Mouse (Mus musculus): Measurements from ENCODE around the gene Braf.

Gene Braf

GRCm38 (mm10) chr6:39606862-39607261 is 118.4 kb downstream of the Braf start:
- DNase-seq (ENCODE audit: low spot score), result no peak

- DNase-seq (ENCODE audit: low spot score), result peak; percentile 18
Measured at GRCm38 (mm10) chr6:39606056-39606455, 119.2 kb downstream of the Braf start.

- DNase-seq (ENCODE audit: low spot score), result no peak
Measured at GRCm38 (mm10) chr6:39604565-39604964, 120.7 kb downstream of the Braf start.

GRCm38 (mm10) chr6:39601828-39602227 is 123.4 kb downstream of the Braf start:
- no peak for DNase-seq (ENCODE audit: low spot score)

GRCm38 (mm10) chr6:39600851-39601250 is 124.4 kb downstream of the Braf start:
- no peak for DNase-seq (ENCODE audit: low spot score)

GRCm38 (mm10) chr6:39592401-39593214 is 132.7 kb downstream of the Braf start, which contains the start of gene Ndufb2:
Gene Ndufb2 (plus strand): TSS chr6:39592574.
- peak; percentile 98 for DNase-seq (ENCODE audit: low spot score)

- DNase-seq (ENCODE audit: low spot score), result peak; percentile 51
Measured at GRCm38 (mm10) chr6:39591481-39591880, 133.8 kb downstream of the Braf start.

GRCm38 (mm10) chr6:39585517-39585916 is 139.7 kb downstream of the Braf start, which contains the start of gene Gm42420:
Gene Gm42420 (plus strand): TSS chr6:39585753.
- DNase-seq (ENCODE audit: low spot score), result no peak

GRCm38 (mm10) chr6:39581087-39581784 is 144.0 kb downstream of the Braf start:
- no peak for DNase-seq (ENCODE audit: low spot score)

- DNase-seq (ENCODE audit: low spot score), result no peak
Measured at GRCm38 (mm10) chr6:39580558-39580957, 144.7 kb downstream of the Braf start.

GRCm38 (mm10) chr6:39579552-39579951 is 145.7 kb downstream of the Braf start:
- DNase-seq (ENCODE audit: low spot score), result no peak

GRCm38 (mm10) chr6:39574951-39575350 is 150.3 kb downstream of the Braf start:
- no peak for DNase-seq (ENCODE audit: low spot score)

GRCm38 (mm10) chr6:39574555-39574869 is 150.8 kb downstream of the Braf start:
- peak; percentile 70 for DNase-seq (ENCODE audit: low spot score)

- DNase-seq (ENCODE audit: low spot score), result peak; percentile 86
Measured at GRCm38 (mm10) chr6:39573791-39574554, 151.3 kb downstream of the Braf start, which contains the start of gene Adck2. Gene Adck2 (plus strand): TSS chr6:39573873.

- no peak for DNase-seq (ENCODE audit: low spot score)
Measured at GRCm38 (mm10) chr6:39570426-39570825, 154.8 kb downstream of the Braf start.

- DNase-seq (ENCODE audit: low spot score), result peak; percentile 79
Measured at GRCm38 (mm10) chr6:39567528-39567927, 157.7 kb downstream of the Braf start.

- DNase-seq (ENCODE audit: low spot score), result peak; percentile 95
Measured at GRCm38 (mm10) chr6:39562166-39563015, 162.9 kb downstream of the Braf start.

GRCm38 (mm10) chr6:39559276-39559939 is 165.9 kb downstream of the Braf start:
- no peak for DNase-seq (ENCODE audit: low spot score)

GRCm38 (mm10) chr6:39557723-39558261 is 167.5 kb downstream of the Braf start, which contains the start of gene Dennd2a:
Gene Dennd2a (minus strand): TSS chr6:39557867.
- DNase-seq (ENCODE audit: low spot score), result peak; percentile 58

- DNase-seq (ENCODE audit: low spot score), result peak; percentile 59
Measured at GRCm38 (mm10) chr6:39556900-39557659, 168.2 kb downstream of the Braf start.
